Mouse (Mus musculus) heart, postnatal 0 days (tissue): Measurements from ENCODE around the gene Pqlc3. TPM values are rescaled to one million over a fixed set of nuclear protein-coding genes. Genes with fewer than 3 reads are reported as not detected.
A peak's percentile ranks its signal among the peaks of the same experiment; 100 is the strongest.

Experiments used
- ATAC-seq: fragments of 200-750 bp; cut with Nextera tagmentation; 2 replicates; pipeline ENCODE4 v1.8.0; 2017; ENCODE audit warnings: low read depth, moderate number of reproducible peaks, moderate library complexity; ENCODE audit not compliant: insufficient read depth
- DNase-seq: peaks from one replicate; pipeline ENCODE4 v3.0.0-alpha.2; 2016; ENCODE audit warnings: low spot score
- H3K27ac ChIP-seq: fragments of 300-500 bp; sonication (generic); 2 replicates; pipeline ENCODE4 v1.5.1; 2014; ENCODE audit warnings: low read depth, mild to moderate bottlenecking
- H3K27me3 ChIP-seq: fragments of 300-500 bp; sonication (generic); 2 replicates; pipeline ENCODE4 v1.6.1; 2014; ENCODE audit warnings: low read length, mixed read lengths; ENCODE audit not compliant: control insufficient read depth, insufficient read depth
- H3K36me3 ChIP-seq: fragments of 300-500 bp; sonication (generic); replicated peaks from 2 replicates; pipeline ENCODE4 v1.6.1; 2014; ENCODE audit warnings: low read length, mixed read lengths; ENCODE audit not compliant: control insufficient read depth, insufficient read depth
- H3K4me1 ChIP-seq: fragments of 300-500 bp; sonication (generic); 2 replicates; pipeline ENCODE4 v1.6.1; 2014; ENCODE audit warnings: antibody characterized with exemption; ENCODE audit not compliant: control insufficient read depth, insufficient read depth
- H3K4me2 ChIP-seq: fragments of 300-500 bp; sonication (generic); 2 replicates; pipeline ENCODE4 v1.6.1; 2014; ENCODE audit warnings: low read depth, mild to moderate bottlenecking, low read length, moderate library complexity
- H3K4me3 ChIP-seq: fragments of 300-500 bp; sonication (generic); 2 replicates; pipeline ENCODE4 v1.5.1; 2014; ENCODE audit warnings: low read depth, low read length
- H3K9ac ChIP-seq: fragments of 300-500 bp; sonication (generic); replicated peaks from 2 replicates; pipeline ENCODE4 v1.6.1; 2014; ENCODE audit warnings: low read depth, low read length, mixed read lengths
- H3K9me3 ChIP-seq: fragments of 300-500 bp; sonication (generic); replicated peaks from 2 replicates; pipeline ENCODE4 v1.6.1; 2016; ENCODE audit warnings: low read length; ENCODE audit not compliant: control insufficient read depth
- CTCF ChIP-seq: IDR thresholded peaks from 2 replicates; pipeline ENCODE4 v1.5.1; 2016; ENCODE audit warnings: antibody characterized with exemption, control low read depth, low read depth
- EP300 ChIP-seq: IDR thresholded peaks from 2 replicates; pipeline ENCODE4 v1.6.1; 2016; ENCODE audit warnings: antibody characterized with exemption, low read depth
- WGBS: fragments of 180-500 bp; shearing (Covaris S2); extraction: QIAGEN DNeasy Blood & Tissue Kit; methylation state at CpG from one replicate; pipeline ENCODE4 v1.1.7; 2014; 5-methylcytosine and 5-hydroxymethylcytosine counted together
- polyA plus RNA-seq: library from polyadenylated mRNA; unstranded; fragments of >200 nt; fragmentation: Nextera tagmentation; extraction: Ambion mirVana; gene quantifications from 2 replicates; pipeline ENCODE4 v1.2.1, GENCODE M21; 2015
- total RNA-seq: library from RNA; depleted of rRNA; stranded (reverse); fragments of >200 nt; gene quantifications from 2 replicates; pipeline ENCODE4 v1.2.3, GENCODE M21; 2014; ENCODE audit warnings: low replicate concordance

Gene Pqlc3
- total and polyA plus RNA-seq, 2 experiments from 2014 or later = 2.2 to 3.5 TPM

DNA sequence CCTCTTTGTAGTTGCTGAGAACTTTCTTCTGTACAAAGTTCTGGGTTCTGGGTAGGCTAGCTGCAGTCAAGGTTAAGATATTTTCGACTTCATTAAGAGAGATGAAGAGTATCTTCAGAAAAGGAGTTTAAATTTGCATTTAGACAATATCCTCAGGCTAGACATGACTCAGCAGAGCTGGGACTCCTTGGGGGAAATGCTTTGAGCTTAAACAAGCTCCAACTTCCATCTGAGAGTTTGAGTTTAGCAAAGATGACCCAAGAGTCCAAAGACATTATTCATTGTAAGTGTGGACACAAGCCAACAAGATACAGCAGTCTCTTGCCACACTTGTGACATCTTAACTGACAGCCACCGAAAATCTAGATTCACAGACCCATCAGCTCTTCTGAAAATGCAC, 39.2 kb upstream of the Pqlc3 start:
- Histone ChIP-seq H3K4me2 (no peak overlapping the region), H3K36me3 (no peaks in the 10 kb centered on the region), H3K4me3 (no peak overlapping the region), H3K27ac (no peak overlapping the region), H3K9me3 (no peaks in the 10 kb centered on the region), H3K4me1 (no peaks in the 10 kb centered on the region), H3K27me3 (no peaks in the 10 kb centered on the region), H3K9ac (no peak overlapping the region)
- TF ChIP-seq EP300 = no peak
- no peak for TF ChIP-seq CTCF
- 70% methylated on average over 2 of the region's 2 CpGs for WGBS
- no peak for DNase-seq
- ATAC-seq = no peak

DNA sequence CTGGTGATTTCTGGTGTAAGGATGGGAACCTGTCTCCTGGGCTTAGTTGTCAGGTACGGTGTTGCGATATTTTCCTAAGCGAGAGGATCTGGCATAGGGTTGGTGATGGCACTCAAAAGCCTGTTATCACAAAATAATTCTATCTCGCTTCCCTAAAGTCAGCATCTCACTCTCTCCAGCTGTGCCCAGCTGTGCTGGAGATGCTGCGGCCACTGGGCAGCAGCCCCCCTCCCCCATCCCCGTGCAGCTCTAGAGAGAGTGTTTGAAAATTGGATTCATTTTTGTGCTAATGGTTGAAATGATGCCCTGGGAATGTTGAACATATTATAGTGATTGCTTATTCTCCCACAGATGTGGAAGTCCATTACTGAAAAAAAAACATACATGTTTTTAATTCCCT, 38.0 kb upstream of the Pqlc3 start:
- no peaks in the 10 kb centered on the region for H3K4me1 ChIP-seq
- H3K9me3 ChIP-seq = no peaks in the 10 kb centered on the region
- DNase-seq (no peak), ATAC-seq (no peak)
- WGBS = 76% methylated on average over 6 of the region's 6 CpGs
- no peak overlapping the region for H3K9ac ChIP-seq
- no peaks in the 10 kb centered on the region for H3K36me3 ChIP-seq
- no peak overlapping the region for H3K4me2 ChIP-seq
- no peaks in the 10 kb centered on the region for H3K27me3 ChIP-seq
- no peak overlapping the region for H3K4me3 ChIP-seq
- H3K27ac ChIP-seq = no peak overlapping the region
- no peak for TF ChIP-seq CTCF
- no peak for TF ChIP-seq EP300

- no peak for DNase-seq
- Histone ChIP-seq H3K4me2 (no peak overlapping the region), H3K27ac (no peak overlapping the region), H3K4me1 (no peaks in the 10 kb centered on the region), H3K36me3 (no peaks in the 10 kb centered on the region), H3K27me3 (no peaks in the 10 kb centered on the region), H3K9ac (no peak overlapping the region), H3K4me3 (no peak overlapping the region), H3K9me3 (no peaks in the 10 kb centered on the region)
- 61% methylated on average over 14 of the region's 14 CpGs for WGBS
- TF ChIP-seq EP300 = no peak
- no peak for TF ChIP-seq CTCF
- ATAC-seq = no peak
These were observed 36.9 kb upstream of the Pqlc3 start for GRCm38 (mm10) chr12:17037053-17037610.

- H3K9ac ChIP-seq = no peak overlapping the region
- ATAC-seq (no peak), DNase-seq (no peak)
- no peak overlapping the region for H3K27ac ChIP-seq
- H3K27me3 ChIP-seq = no peaks in the 10 kb centered on the region
- no peak overlapping the region for H3K4me3 ChIP-seq
- TF ChIP-seq CTCF (no peak), EP300 (no peak)
- H3K4me1 ChIP-seq = no peaks in the 10 kb centered on the region
- no peaks in the 10 kb centered on the region for H3K9me3 ChIP-seq
- no peak overlapping the region for H3K4me2 ChIP-seq
- no peaks in the 10 kb centered on the region for H3K36me3 ChIP-seq
- WGBS = 44% methylated on average over 9 of the region's 9 CpGs
These were observed 36.3 kb upstream of the Pqlc3 start for GRCm38 (mm10) chr12:17036532-17036931.

GRCm38 (mm10) chr12:17035128-17035527, 34.9 kb upstream of the Pqlc3 start:
- no peaks in the 10 kb centered on the region for H3K27me3 ChIP-seq
- WGBS = 54% methylated on average over 2 of the region's 2 CpGs
- H3K27ac ChIP-seq = no peak overlapping the region
- DNase-seq (no peak), ATAC-seq (no peak)
- H3K36me3 ChIP-seq = no peaks in the 10 kb centered on the region
- no peak overlapping the region for H3K4me3 ChIP-seq
- H3K4me1 ChIP-seq = no peaks in the 10 kb centered on the region
- no peak overlapping the region for H3K4me2 ChIP-seq
- H3K9me3 ChIP-seq = no peaks in the 10 kb centered on the region
- TF ChIP-seq EP300 (no peak), CTCF (peak; percentile 33; the same call in 1 of the 2 replicates)
- no peak overlapping the region for H3K9ac ChIP-seq

DNA sequence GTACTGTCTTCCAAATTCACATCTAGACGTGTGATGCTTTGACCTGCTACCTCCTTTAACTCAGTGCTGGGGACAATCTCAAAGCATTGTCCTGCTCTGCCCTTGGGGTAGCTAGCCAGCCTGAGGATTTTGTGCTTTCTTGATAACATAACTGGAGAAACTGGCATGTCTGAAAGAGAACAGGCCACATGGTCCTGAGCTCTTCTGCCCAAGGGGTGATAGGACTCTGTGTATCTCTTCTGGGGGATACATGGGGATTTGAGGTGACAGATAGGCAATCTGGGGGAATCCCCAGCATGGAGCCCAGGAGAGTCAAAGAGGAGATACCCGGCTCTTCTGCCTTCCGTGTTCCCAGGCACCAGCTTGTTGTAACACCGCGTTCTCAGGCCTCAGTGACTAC, 34.5 kb upstream of the Pqlc3 start:
- H3K4me1 ChIP-seq = no peaks in the 10 kb centered on the region
- TF ChIP-seq CTCF (no peak), EP300 (no peak)
- DNase-seq (no peak), ATAC-seq (no peak)
- WGBS = 72% methylated on average over 5 of the region's 5 CpGs
- H3K36me3 ChIP-seq = no peaks in the 10 kb centered on the region
- H3K4me3 ChIP-seq = no peak overlapping the region
- H3K27me3 ChIP-seq = no peaks in the 10 kb centered on the region
- no peak overlapping the region for H3K9ac ChIP-seq
- no peaks in the 10 kb centered on the region for H3K9me3 ChIP-seq
- no peak overlapping the region for H3K4me2 ChIP-seq
- H3K27ac ChIP-seq = no peak overlapping the region
